Mouse (Mus musculus) gastrocnemius, postnatal 36 days (tissue): ENCODE measurements at regions not wholly inside any gene's neighbourhood (a gene's known extent, or its start where the extent isn't known, plus 50 kb on each side); places are given as distances from the start of the nearest gene placed in this dataset.
A peak's percentile ranks its signal among the peaks of the same experiment; 100 is the strongest.

Experiments
- DNase-seq, 2 experiments: peaks; one replicate each; pipeline ENCODE4 v3.0.0; 2022
- intact Hi-C: fragments of 180-260 bp; cut with DNase I; formaldehyde crosslinking; loops from one replicate; pipeline ENCODE4 v1.15.1; 2025

DNA sequence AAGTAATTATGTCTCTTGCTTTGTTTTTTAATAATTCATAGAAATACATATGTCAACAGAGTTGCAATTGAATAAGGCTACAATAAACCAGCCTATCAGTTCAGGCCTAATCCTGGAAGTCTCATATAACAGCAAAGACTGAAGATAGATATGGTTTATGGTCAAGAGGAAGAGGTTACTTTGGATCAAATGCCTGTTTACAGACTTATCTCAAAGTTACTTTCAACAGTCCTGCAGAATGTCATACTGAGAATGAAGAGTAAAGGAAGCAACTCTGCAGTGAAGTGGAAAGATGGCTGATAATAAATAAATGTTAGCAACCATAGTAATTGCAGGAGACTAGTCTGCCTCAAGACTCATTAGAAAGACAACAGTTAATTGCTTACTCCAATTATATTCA lies 684.8 kb upstream of the Vstm2a start:
- intact Hi-C loops, result no loop called here

DNA sequence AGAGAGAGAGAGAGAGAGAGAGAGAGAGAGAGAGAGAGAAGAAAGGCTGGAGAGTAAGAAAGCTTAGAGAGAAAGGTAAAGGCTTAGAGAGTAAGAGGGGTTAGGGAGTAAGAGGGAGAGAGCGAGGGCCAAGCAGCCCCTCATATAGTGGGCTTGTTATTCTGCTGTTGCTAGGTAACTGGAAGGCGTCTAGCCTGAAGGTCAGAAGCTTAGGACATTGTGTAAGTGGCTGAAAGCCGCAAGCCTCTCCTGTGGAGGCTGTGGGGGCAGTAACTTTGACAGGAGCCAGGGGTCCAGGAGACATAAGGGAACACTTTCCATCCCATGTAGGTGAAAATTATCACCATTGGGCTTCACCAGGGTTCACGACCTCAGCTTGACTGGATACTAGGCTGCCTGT lies 637.6 kb upstream of the Vstm2a start:
- intact Hi-C loops, result no loop called here
- DNase-seq, result no peak

More for the DNA sequence above, 684.8 kb upstream of the Vstm2a start:
- DNase-seq, result no peak

DNA sequence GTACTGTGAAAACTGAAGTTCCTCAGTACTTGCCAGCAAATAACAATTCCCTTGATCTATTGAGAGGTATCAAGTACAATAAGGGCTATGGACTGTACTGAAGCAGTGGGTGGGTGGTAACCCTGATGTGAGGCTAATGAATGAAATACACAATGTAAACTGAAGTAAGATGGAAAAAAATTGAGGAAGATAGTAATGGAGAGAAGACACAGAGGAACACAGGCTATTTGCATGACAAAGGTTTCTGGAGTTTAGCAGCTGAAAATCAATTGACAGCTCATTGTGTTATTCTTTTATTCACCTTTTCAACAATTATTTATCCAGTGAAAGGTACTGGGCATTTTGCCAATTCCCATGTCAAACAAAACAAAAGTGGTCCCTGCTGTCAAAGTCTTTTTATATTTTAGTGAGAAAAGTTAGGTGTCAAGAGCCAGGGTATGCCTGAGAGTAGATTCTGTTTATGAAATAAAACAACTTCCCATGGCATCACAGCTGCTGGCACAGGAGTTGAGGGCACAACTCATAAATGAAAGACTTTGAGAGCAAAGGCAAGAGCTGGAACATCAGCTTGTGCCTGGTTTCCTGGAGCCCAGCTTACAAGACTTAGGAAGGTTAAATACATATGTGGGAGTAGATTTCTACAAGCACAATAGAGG lies 608.4 kb upstream of the Vstm2a start:
- DNase-seq, result no peak

DNA sequence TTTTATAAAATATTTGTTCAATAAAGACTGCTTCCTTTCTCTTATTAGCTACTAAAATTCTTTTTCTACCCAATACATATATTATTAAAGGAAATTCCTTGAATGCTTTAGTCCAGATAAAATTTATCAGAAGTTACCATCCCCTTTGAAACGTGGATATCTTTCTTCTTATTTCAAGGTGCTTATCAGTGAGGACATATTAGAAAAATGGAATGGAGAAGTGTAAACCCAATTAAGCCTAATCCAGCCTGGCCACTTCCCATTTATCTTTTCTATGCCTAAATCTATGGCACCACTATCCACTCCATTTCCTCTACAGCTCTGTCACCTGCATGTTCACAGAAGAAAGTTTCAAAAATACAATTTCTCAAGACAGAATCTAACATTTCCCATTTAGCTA lies 568.5 kb upstream of the Vstm2a start:
- no peak for DNase-seq
- intact Hi-C loops, result no loop called here

More for the DNA sequence above, 608.4 kb upstream of the Vstm2a start:
- intact Hi-C loops, result no loop called here

DNA sequence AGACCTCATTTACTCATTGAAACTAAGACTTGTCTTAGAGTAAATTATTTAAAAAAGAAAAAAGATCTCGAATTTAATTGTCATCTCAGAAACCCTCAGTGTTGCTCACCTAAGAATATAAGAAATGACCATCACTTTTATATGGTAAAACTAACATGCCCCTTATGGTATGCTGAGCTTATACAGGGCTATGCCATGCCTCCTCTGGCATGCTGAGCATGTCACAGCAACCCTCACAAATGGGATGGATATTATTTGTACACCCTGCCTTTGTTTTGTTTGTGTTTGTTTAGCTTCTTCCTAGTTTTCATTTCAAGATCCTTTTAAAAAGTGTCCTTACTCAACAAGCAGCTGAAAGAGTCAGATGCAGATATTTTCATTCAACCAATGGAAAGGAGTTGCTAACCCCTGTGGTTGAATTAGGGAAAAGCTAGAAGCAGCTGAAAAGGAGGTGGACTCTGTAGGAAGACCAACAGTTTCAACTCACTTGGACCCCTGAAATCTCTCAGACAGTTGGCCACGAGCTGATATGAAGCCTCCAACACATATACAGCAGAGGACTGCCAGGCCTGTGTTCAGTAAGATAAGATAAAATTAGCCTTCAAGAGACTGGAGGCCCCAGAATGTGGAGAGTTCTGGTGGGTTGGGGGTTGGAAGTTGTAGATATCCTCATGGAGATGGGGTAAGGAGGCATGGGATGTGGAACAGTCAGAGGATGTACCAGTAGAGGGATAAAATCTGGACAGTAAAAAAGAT lies 559.3 kb upstream of the Vstm2a start:
- DNase-seq, result no peak
- intact Hi-C loops, result no loop called here

DNA sequence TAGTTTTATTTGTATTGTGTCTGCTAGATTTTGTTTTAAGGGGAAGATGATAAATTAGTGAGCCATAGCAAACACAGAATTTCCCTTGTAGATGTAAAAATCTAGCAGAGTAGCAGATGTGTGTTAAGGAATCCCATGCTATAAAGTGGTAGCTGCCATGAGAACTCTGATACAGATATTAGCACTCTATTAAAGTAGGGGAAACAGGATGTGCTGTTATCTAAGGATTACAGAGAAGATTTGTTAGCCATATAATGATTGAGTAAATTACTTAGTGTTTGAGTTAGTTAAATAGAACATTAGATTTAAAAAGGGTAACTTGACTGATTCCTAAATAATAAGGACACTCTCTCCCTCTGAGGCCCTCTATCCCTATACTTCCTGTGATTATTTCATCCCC lies 541.5 kb upstream of the Vstm2a start:
- DNase-seq, result no peak
- intact Hi-C loops, result no loop called here

DNA sequence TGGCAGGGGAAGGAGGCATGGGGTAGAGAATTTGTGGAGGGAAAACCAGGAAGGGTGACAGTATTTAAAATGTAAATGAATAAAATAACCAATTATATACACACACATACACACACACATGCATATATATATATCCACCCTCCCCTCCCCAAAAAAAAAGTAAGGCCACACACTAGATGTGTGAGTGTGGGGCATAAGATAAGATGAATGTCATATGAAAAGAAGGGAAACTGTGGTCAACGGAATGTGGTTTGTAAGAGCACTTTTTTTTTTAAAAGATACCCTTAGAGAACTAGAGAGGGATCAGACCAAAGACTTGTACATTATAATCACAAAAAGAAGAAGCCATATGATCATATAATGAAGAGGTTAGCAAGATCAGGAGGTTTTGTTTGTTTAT lies 540.0 kb upstream of the Vstm2a start:
- intact Hi-C loops, result no loop called here
- DNase-seq, result no peak

DNA sequence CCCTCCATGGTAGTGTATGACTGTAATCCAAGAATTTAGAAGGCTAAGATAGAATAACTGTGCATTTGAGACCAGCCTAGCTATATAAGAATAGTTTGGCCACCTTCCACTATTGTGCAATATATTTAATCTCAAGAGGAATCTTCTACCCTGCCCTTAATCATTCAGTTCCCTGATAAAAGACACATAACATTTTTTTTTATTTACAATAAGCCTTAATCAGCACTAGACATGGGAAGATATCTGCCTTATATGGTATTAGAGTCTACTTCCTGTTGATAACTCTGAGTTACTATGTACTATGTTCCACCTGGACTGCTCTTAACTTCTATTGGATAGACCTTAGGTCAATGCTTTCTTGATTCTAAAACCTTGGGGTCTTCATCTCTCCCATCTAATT lies 519.9 kb upstream of the Vstm2a start:
- no peak for DNase-seq
- intact Hi-C loops, result no loop called here

DNA sequence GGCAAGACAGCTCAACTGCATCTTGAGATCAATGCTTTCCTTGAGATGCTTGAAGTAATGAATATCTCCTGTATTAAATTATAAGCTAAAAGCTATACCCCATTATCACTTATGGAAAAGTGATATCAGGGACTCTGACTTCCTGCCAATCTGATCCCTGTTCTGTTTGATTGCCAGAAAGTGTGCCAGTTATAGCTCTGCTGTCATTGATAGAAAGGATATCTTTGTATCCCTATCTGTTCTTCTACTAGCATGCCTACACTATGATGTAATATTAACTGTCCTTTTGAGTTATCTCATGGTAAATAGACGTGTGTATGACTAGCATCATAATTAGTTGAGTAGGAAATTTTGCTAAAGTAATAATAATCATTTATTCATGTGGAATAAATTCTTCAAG lies 501.5 kb upstream of the Vstm2a start:
- no peak for DNase-seq
- intact Hi-C loops, result no loop called here

DNA sequence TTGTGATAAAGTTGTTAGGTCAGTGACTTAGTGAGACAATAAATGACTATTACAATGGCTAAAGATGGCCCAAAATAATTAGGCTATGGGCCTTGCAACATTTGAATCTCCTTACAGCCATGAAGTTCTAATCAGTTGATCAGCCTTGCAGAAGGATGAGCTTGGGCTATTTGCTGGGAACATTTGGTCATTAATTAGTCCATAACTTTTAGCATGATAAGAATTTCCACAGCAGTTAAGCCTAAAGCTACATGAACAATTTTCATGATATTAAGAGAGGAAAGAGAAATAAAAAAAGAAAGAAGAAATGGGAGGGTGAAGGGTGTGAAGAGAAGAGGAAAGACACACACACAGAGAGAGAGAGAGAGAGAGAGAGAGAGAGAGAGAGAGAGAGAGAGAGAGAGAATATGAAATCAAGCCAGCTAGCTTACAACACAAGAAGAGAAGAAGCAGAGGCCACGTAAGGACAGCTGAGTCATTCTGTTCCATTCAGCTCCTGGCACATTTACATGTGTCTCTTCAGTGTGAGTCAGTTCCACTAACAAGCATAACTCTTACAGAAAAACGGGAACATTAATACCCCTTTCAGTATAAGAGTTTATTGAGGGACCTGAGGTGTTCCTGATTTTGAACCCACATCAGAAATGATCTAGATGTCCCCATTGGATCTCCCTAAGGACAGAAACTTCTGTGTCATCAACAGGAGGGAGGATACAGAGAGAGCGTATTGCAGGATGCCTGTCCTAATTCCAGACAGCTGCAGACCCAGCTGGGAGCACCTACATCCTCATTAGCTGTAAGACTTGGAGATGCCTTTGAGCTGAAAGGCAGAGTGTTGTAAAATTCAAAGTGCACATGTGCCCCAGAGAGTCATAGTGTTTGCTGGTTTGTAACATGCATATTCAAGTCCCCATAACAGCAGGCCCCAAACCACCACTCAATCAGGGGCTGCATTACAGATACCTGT lies 487.6 kb upstream of the Vstm2a start:
- DNase-seq, result peak in 1 of 2 experiments; percentile 13
- intact Hi-C loops, result no loop called here
